Mouse (Mus musculus) liver, postnatal 0 days (tissue): ENCODE results near the gene Tab2. TPM values are rescaled to one million over a fixed set of nuclear protein-coding genes. Genes with fewer than 3 reads are reported as not detected.

Experiments
- ATAC-seq: fragments of 200-750 bp; cut with Nextera tagmentation; 2 replicates; pipeline ENCODE4 v1.8.0; 2017; ENCODE audit warnings: mild to moderate bottlenecking, moderate library complexity
- DNase-seq: peaks from one replicate; pipeline ENCODE4 v3.0.0-alpha.2; 2016
- H3K27ac ChIP-seq: fragments of 300-500 bp; sonication (generic); 2 replicates; pipeline ENCODE4 v1.5.1; 2014; ENCODE audit warnings: antibody characterized with exemption, moderate library complexity, mild to moderate bottlenecking, low read depth
- H3K27me3 ChIP-seq: fragments of 300-500 bp; sonication (generic); 2 replicates; pipeline ENCODE4 v1.6.1; 2014; ENCODE audit warnings: low read length, control low read depth, mixed read lengths; ENCODE audit not compliant: insufficient read depth
- H3K36me3 ChIP-seq: fragments of 300-500 bp; sonication (generic); replicated peaks from 2 replicates; pipeline ENCODE4 v1.6.1; 2014; ENCODE audit warnings: mild to moderate bottlenecking, control low read depth, low read length, moderate library complexity, mixed read lengths; ENCODE audit not compliant: insufficient read depth
- H3K4me1 ChIP-seq: fragments of 300-500 bp; sonication (generic); 2 replicates; pipeline ENCODE4 v1.6.1; 2014; ENCODE audit warnings: antibody characterized with exemption, mild to moderate bottlenecking, control low read depth; ENCODE audit not compliant: insufficient read depth
- H3K4me2 ChIP-seq: fragments of 300-500 bp; sonication (generic); 2 replicates; pipeline ENCODE4 v1.6.1; 2014; ENCODE audit warnings: low read depth, mild to moderate bottlenecking, low read length, moderate library complexity, mixed read lengths
- H3K4me3 ChIP-seq: fragments of 300-500 bp; sonication (generic); 2 replicates; pipeline ENCODE4 v1.5.1; 2014; ENCODE audit warnings: low read depth, low read length
- H3K9ac ChIP-seq: fragments of 300-500 bp; sonication (generic); replicated peaks from 2 replicates; pipeline ENCODE4 v1.6.1; 2014; ENCODE audit warnings: mild to moderate bottlenecking, moderate library complexity
- H3K9me3 ChIP-seq: fragments of 300-500 bp; sonication (generic); 2 replicates; pipeline ENCODE4 v1.6.1; 2016; ENCODE audit warnings: mild to moderate bottlenecking, control low read depth, low read length, mixed read lengths
- CTCF ChIP-seq: sonication (generic); IDR thresholded peaks from 2 replicates; pipeline ENCODE4 v1.5.1; 2016; ENCODE audit warnings: antibody characterized with exemption, low read depth
- EP300 ChIP-seq: IDR thresholded peaks from 2 replicates; pipeline ENCODE4 v1.6.1; 2016; ENCODE audit warnings: antibody characterized with exemption, low read depth, mild to moderate bottlenecking
- WGBS: fragments of 180-500 bp; shearing (Covaris S2); extraction: QIAGEN DNeasy Blood & Tissue Kit; methylation state at CpG from one replicate; pipeline ENCODE4 v1.1.7; 2014; ENCODE audit not compliant: insufficient replicate concordance; 5-methylcytosine and 5-hydroxymethylcytosine counted together
- polyA plus RNA-seq: library from polyadenylated mRNA; unstranded; fragments of >200 nt; fragmentation: Nextera tagmentation; extraction: Ambion mirVana; gene quantifications from 2 replicates; pipeline ENCODE4 v1.2.1, GENCODE M21; 2015

Gene Tab2
- polyA plus RNA-seq, 1 experiment from 2014 or later = 11.8 TPM

DNA sequence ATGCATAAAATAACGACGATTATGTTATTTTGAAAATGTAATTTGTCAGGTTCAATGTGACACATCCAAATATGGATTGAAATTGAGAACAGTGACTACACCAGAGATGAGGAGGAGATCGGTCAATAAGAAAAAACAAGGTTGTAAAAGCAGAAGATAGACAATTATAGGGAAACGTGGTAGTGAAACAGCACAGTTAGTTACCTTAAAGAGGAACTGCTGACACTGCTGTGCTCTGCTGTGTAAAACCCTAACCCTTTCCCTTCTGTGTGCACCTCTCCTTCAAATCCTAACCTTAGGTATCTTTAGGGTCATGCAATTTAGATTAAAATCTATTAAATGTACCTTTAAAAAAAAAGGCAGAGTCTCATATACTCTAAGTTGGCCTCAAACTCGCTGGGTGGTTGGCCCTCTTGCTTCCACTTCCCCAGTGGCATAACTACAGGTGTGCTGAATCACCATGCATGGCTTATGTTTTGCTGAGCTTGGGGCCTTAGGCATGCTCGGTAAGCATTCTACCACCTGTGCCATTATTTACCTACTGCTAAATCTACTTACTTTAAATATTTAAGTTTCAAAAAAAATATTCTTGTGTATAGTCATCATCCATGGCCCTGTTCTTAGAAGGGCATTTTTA lies 19.4 kb downstream of the Tab2 start:
- 0 out of 2 replicates have a peak, but pooled peaks cover 5% of the 10 kb centered on the region for H3K36me3 ChIP-seq
- H3K9me3 ChIP-seq = no peaks in the 10 kb centered on the region
- DNase-seq (no peak), ATAC-seq (no peak)
- peaks cover 22% of the 10 kb centered on the region for H3K4me1 ChIP-seq
- WGBS = 48% methylated on average over 6 of the region's 6 CpGs
- H3K27me3 ChIP-seq = no peaks in the 10 kb centered on the region
- H3K4me3 ChIP-seq = no peak overlapping the region
- no peak overlapping the region for H3K9ac ChIP-seq
- peak overlapping the region; percentile 20 for H3K27ac ChIP-seq
- no peak overlapping the region for H3K4me2 ChIP-seq
- TF ChIP-seq EP300 = no peak
- no peak for TF ChIP-seq CTCF

DNA sequence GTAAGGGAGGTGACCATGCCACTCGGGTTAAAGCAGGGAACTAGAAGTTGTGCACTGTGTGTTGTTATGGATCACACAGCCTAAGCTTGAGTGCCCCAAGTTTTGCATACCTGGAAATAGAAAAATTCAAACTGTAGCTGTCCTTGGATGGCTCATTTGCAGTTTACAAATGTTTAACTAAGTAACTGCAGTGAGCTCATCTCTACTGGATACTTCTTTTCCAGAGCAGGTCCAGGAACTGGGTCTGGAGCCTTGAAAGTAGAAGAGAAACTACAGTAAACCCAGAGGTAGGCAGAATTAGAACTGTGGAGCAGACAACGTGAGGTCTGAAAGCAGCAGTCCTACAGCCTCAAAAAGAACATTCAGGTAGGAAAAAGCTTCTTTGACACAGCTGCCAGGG lies 23.1 kb downstream of the Tab2 start:
- 66% methylated on average over 2 of the region's 2 CpGs for WGBS
- ATAC-seq = no peak
- H3K36me3 ChIP-seq = peaks cover 4% of the 10 kb centered on the region; the same call in 1 of the 2 replicates
- H3K27me3 ChIP-seq = no peaks in the 10 kb centered on the region
- no peak overlapping the region for H3K9ac ChIP-seq
- TF ChIP-seq EP300 (no peak), CTCF (no peak)
- no peak overlapping the region for H3K27ac ChIP-seq
- H3K4me2 ChIP-seq = no peak overlapping the region
- H3K4me3 ChIP-seq = no peak overlapping the region
- H3K4me1 ChIP-seq = peaks cover 22% of the 10 kb centered on the region
- H3K9me3 ChIP-seq = no peaks in the 10 kb centered on the region
- DNase-seq = no peak

DNA sequence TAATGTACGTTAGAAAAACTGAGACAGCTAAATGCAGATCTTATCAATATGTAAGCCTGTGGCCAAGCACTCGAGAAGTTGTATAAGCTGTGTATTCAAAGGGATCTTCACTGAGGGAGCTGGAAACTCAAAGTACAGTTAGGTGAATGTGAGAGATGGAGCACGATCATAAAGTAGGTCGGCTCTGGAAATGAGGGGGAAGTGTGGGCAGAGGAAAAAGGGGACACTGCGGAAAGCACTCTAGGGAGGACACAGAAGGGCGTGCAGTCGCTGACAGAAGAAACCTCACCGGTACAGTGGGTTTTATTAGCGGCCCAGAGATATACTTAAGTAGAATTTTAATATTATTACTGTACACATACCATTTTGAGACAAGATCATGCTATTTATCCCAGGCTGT lies 27.0 kb downstream of the Tab2 start:
- no peaks in the 10 kb centered on the region for H3K27me3 ChIP-seq
- H3K36me3 ChIP-seq = peaks cover 12% of the 10 kb centered on the region
- no peak for TF ChIP-seq EP300
- no peak for TF ChIP-seq CTCF
- WGBS = 63% methylated on average over 9 of the region's 9 CpGs
- DNase-seq (no peak), ATAC-seq (no peak)
- H3K9ac ChIP-seq = no peak overlapping the region
- H3K4me1 ChIP-seq = peaks cover 4% of the 10 kb centered on the region
- no peak overlapping the region for H3K4me2 ChIP-seq
- H3K4me3 ChIP-seq = no peak overlapping the region
- no peak overlapping the region for H3K27ac ChIP-seq
- H3K9me3 ChIP-seq = no peaks in the 10 kb centered on the region

DNA sequence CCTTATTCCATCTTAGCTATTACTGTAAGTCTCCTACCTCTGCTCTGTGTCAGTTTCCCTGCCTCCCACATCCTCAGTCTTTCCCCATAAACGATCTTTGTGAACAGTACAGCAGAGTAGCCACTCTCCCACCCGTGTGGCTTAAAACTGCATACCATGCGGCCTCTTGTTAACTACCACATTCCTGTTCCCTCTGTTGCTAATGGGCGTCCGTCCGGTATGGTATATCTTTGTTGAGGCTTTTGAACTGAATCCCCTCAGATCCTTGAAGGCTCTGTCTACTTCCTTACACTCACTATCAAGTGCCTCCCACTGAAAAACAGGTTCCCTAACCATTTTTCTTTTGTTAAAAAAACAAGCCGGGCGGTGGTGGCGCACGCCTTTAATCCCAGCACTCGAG lies 30.5 kb downstream of the Tab2 start:
- H3K4me3 ChIP-seq = no peak overlapping the region
- H3K27ac ChIP-seq = no peak overlapping the region
- peaks cover 28% of the 10 kb centered on the region for H3K36me3 ChIP-seq
- no peaks in the 10 kb centered on the region for H3K27me3 ChIP-seq
- no peak for ATAC-seq
- H3K9ac ChIP-seq = no peak overlapping the region
- no peak for DNase-seq
- WGBS = 80% methylated on average over 11 of the region's 11 CpGs
- TF ChIP-seq EP300 (no peak), CTCF (no peak)
- no peaks in the 10 kb centered on the region for H3K4me1 ChIP-seq
- H3K4me2 ChIP-seq = no peak overlapping the region
- H3K9me3 ChIP-seq = no peaks in the 10 kb centered on the region

GRCm38 (mm10) chr10:7923433-7923832 lies 32.6 kb downstream of the Tab2 start:
- ATAC-seq = no peak
- no peaks in the 10 kb centered on the region for H3K9me3 ChIP-seq

DNA sequence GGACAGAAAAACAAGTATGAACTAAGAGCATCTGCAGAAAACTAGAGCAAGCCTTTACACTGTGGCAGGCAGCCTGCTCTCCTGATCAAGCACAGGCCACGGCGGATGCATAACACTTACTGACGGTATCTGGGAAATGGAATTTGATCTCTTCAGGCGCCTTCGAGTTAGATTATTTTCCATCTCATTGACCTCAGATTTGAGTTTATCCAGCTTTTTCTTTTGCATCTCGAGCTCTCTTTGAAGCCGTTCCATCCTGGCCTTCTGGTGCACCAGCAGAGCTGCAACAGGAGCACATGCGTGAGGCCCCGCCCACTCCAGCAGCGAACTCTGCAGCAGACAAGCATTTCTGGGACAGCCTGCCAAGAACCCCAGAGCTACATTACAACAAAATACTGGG lies 44.8 kb downstream of the Tab2 start:
- WGBS = 85% methylated on average over 10 of the region's 10 CpGs
- ATAC-seq (no peak), DNase-seq (no peak)
- H3K4me3 ChIP-seq = no peak overlapping the region
- no peaks in the 10 kb centered on the region for H3K4me1 ChIP-seq
- H3K36me3 ChIP-seq = peaks cover 45% of the 10 kb centered on the region
- H3K4me2 ChIP-seq = no peak overlapping the region
- no peak for TF ChIP-seq EP300
- no peak for TF ChIP-seq CTCF
- H3K9ac ChIP-seq = no peak overlapping the region
- H3K27ac ChIP-seq = no peak overlapping the region
- no peaks in the 10 kb centered on the region for H3K27me3 ChIP-seq
- H3K9me3 ChIP-seq = no peaks in the 10 kb centered on the region

More at GRCm38 (mm10) chr10:7923433-7923832, 32.6 kb downstream of the Tab2 start:
- Histone ChIP-seq H3K27ac (no peak overlapping the region), H3K9ac (no peak overlapping the region), H3K4me2 (no peak overlapping the region), H3K4me1 (no peaks in the 10 kb centered on the region), H3K36me3 (peaks cover 48% of the 10 kb centered on the region), H3K27me3 (no peaks in the 10 kb centered on the region), H3K4me3 (no peak overlapping the region)
- WGBS = 92% methylated on average over 1 of the region's 1 CpGs
- TF ChIP-seq CTCF (no peak), EP300 (no peak)
- DNase-seq = no peak
